ENCODE assay signal across 21 mouse cellular contexts in the genomic region with DNA sequence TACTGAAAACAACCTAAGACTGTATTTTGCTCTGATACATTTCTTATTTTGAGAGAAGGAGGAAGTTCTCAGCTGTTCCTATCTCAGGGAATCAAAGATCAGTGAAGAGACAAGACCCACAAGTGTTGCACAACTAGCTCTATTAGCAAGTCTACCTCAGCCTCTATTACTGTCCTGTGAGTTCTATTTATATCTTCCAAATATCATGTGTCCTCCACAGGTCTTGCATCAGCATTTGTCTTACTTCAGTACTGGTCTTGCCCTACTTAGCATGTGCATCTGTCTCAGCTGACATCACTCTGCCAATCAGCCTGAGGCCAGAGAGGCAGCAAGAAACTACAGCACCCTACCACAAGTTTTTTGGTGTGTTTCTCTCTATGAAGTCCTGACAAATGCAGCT. TPM values are rescaled to one million over a fixed set of nuclear protein-coding genes. Genes with fewer than 3 reads are reported as not detected.
A peak's percentile ranks its signal among the peaks of the same experiment; 100 is the strongest.
DNase-seq lines count a peak whose midpoint lies in the region; ATAC-seq lines count a peak whose summit lies in the region.
"Had no signal": no experiment of that assay in that cellular context is flagged by ENCODE, and none has a peak within 500 bp of the region (broad histone marks: within the 10 kb centered on the region; RNA-seq: fewer than 3 reads in every experiment).

No protein-coding gene starts in this region.

- ATAC-seq in megakaryocyte progenitor cell, adult 5-6 weeks (replicated peaks; ENCODE audit: poor library complexity): peak; percentile 98
- ATAC-seq in hindbrain, embryonic 12.5 days (ENCODE audit: low FRiP score): no peak
- ATAC-seq: forebrain, embryonic 15.5 days; midbrain, embryonic 13.5 days had no signal

- intact Hi-C loops in gastrocnemius, postnatal 36 days (cut with DNase I): no loop called here

- no peak overlapping the region for H3K9ac ChIP-seq in hindbrain, embryonic 12.5 days
- H3K9ac ChIP-seq: embryonic facial prominence, embryonic 13.5 days; forebrain, embryonic 15.5 days; limb, embryonic 15.5 days; lung, embryonic 14.5 days; midbrain, embryonic 13.5 days had no signal

- H3K27ac ChIP-seq in hindbrain, embryonic 12.5 days: no peak overlapping the region
- H3K27ac ChIP-seq: embryonic facial prominence, embryonic 13.5 days; forebrain, embryonic 15.5 days; hindbrain, embryonic 10.5 days; limb, embryonic 15.5 days; midbrain, embryonic 13.5 days had no signal

- DNase-seq in gastrocnemius, adult 18-20 months (ENCODE audit: low spot score): peak; percentile 39
- no peak for DNase-seq in gastrocnemius, postnatal 36 days
- DNase-seq in 3T3-L1 (ENCODE audit: low read depth, low spot score) (peak; percentile 16), adipocyte (ENCODE audit: low spot score) (peak; percentile 11)
- DNase-seq in kidney, adult 11 months: no peak
- DNase-seq in spleen, adult 12 weeks (ENCODE audit: low spot score): no peak
- DNase-seq: adrenal gland, adult 8-10 months; cerebellum, adult 9-10 months; kidney, adult 2 months; kidney, postnatal 10 days; lung, embryonic 14.5 days; lung, postnatal 4 days; right cerebral cortex, postnatal 25 days; thymus, postnatal 14 days had no signal

- no peak overlapping the region for H3K4me2 ChIP-seq in hindbrain, embryonic 12.5 days (replicated peaks)
- H3K4me2 ChIP-seq: embryonic facial prominence, embryonic 13.5 days; forebrain, embryonic 15.5 days; limb, embryonic 15.5 days; lung, embryonic 14.5 days; midbrain, embryonic 13.5 days had no signal

- no peak overlapping the region for H3K4me3 ChIP-seq in hindbrain, embryonic 12.5 days
- H3K4me3 ChIP-seq: embryonic facial prominence, embryonic 13.5 days; forebrain, embryonic 15.5 days; hindbrain, embryonic 10.5 days; limb, embryonic 15.5 days; midbrain, embryonic 13.5 days had no signal

- no peaks in the 10 kb centered on the region for H3K36me3 ChIP-seq in hindbrain, embryonic 12.5 days
- H3K36me3 ChIP-seq: embryonic facial prominence, embryonic 13.5 days; forebrain, embryonic 15.5 days; hindbrain, embryonic 10.5 days; limb, embryonic 15.5 days; midbrain, embryonic 13.5 days had no signal

- H3K9me3 ChIP-seq in hindbrain, embryonic 12.5 days (replicated peaks): no peaks in the 10 kb centered on the region
- H3K9me3 ChIP-seq: embryonic facial prominence, embryonic 13.5 days; forebrain, embryonic 15.5 days; hindbrain, embryonic 10.5 days; limb, embryonic 15.5 days; midbrain, embryonic 13.5 days had no signal

- H3K27me3 ChIP-seq in hindbrain, embryonic 12.5 days: no peaks in the 10 kb centered on the region
- H3K27me3 ChIP-seq: embryonic facial prominence, embryonic 13.5 days; forebrain, embryonic 15.5 days; limb, embryonic 15.5 days; midbrain, embryonic 13.5 days had no signal

- H3K4me1 ChIP-seq in hindbrain, embryonic 12.5 days: no peaks in the 10 kb centered on the region
- H3K4me1 ChIP-seq: embryonic facial prominence, embryonic 13.5 days; hindbrain, embryonic 10.5 days; limb, embryonic 15.5 days; midbrain, embryonic 13.5 days had no signal

RNA-seq across cellular contexts. Expression of a gene that starts 26.2 kb away (rescaled TPM):
- 10 to 100 TPM; 37.6 to 39.1 TPM for total RNA-seq in gastrocnemius, adult 18-20 months (2021)
- 10 to 100 TPM; 32.4 to 35.5 TPM for total RNA-seq in gastrocnemius, postnatal 36 days (2021)
- 19.2 and 23.9 TPM in 2 replicates for total RNA-seq in megakaryocyte progenitor cell, adult 5-6 weeks (2015)
- total RNA-seq in megakaryocyte progenitor cell, adult 5-6 weeks (2017): 15.4 and 16.4 TPM in 2 replicates
- 23.7 and 25.9 TPM in 2 replicates for polyA plus RNA-seq in hindbrain, embryonic 12.5 days (2016; fragmentation: Nextera tagmentation; extraction: Ambion mirVana)

Comparison
In these comparisons a context has a peak if more than half of its experiments do, and no peak if none do; other contexts are left out.
1. DNase-seq: peak in gastrocnemius, adult 18-20 months (single experiment), 3T3-L1 (single experiment) and adipocyte (single experiment); none in gastrocnemius, postnatal 36 days (0 of 2), kidney, adult 11 months (single experiment) and spleen, adult 12 weeks (single experiment).